Mouse (Mus musculus) frontal cortex, postnatal 14 days (tissue): ENCODE results near the gene Ung.
A peak's percentile ranks its signal among the peaks of the same experiment; 100 is the strongest.

Experiments used
- DNase-seq, 2 experiments: peaks; one replicate each; pipeline ENCODE4 v3.0.0; 2022; ENCODE audit warnings: low spot score in 2 of 2

Ung gene

DNA sequence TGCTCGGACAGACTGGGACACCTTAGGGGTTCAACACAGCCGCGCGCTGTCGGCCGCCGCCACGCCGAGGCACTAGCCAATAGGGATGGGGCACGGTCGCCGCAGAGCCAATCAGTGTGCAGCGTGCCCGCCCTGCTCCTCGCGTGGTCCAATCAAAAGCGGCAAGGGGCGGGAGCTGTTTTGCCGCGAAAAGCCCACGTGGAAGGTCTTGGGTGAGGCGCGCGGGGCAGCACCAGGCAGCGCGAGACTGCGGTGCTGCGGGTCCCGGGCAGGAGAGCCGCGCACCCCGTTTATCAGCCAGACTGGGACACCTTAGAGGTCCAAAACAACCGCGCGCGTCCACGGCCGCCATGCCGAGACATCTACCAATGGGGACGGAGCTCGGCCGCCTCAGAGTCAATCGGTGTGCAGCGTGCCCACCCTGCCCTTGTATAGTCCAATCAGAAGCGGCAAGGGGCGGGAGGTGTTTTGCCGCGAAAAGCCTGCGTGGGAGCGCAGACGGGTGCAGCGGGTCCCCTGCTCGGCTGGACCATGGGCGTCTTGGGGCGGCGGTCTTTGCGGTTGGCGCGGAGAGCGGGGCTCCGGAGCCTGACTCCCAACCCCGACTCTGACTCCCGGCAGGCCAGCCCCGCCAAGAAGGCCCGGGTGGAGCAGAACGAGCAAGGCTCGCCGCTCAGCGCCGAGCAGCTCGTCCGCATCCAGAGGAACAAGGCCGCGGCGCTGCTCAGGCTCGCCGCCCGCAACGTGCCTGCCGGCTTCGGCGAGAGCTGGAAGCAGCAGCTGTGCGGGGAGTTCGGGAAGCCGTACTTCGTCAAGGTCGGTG is 723 bp downstream of the Ung start:
- peak; percentile 85 to 94 for DNase-seq

DNA sequence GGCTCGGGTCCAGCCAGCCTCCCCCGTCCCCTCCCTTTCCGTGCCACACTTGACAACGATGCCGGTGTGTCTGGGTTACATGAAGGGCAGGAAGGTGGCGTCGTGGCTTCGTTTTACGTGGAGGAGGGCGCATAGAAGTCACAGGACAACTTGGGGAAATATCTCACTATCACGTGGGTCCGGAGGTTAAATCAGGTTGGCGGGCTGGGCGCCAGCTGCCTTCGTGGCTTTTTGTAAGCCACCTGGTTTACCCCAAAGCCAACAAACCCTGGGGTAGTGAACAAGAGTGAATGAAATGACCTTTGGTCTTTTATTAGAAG is 1.3 kb downstream of the Ung start:
- DNase-seq = peak in 1 of 2 experiments; percentile 49

DNA sequence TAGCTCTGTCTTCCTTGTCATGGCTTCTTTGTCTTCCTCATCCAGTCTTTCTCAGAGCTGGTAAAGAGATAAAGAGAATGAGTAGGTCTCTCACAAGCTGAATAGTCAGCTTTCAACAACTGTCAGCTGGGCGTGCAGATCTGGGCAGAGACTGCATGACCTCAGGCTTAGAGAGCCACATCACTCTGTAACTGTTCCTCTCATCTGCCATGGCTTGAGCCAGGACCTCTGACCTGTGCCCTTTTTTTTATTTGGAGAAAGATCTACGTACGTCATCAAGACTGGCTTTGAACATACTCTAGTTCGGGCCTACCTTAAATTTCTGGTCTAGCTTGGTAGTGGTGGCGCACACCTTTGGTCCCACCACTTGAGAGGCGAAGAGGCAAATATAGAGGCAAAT is 2.7 kb downstream of the Ung start:
- no peak for DNase-seq

DNA sequence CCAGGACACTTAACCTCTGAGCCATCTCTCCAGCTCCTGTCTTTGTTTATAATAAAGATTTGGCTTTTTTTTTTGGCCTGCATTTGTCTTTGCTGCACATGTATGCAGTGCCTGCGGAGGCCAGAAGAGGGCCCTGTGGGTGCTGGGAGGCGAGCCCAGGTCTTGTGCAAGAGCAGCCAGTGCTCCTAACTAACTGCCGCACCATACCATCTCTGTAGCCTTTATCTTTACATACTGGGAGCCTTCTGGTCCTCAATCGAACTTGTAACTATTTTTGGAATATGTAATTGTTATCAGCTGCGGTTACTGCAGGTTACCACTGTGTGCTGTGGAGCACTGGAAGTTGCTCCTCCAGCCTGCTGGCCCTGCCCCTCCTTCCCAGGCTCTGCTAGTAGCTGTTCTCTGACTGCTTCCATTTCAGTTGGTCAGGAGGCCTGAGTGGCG is 3.9 kb downstream of the Ung start:
- no peak for DNase-seq

DNA sequence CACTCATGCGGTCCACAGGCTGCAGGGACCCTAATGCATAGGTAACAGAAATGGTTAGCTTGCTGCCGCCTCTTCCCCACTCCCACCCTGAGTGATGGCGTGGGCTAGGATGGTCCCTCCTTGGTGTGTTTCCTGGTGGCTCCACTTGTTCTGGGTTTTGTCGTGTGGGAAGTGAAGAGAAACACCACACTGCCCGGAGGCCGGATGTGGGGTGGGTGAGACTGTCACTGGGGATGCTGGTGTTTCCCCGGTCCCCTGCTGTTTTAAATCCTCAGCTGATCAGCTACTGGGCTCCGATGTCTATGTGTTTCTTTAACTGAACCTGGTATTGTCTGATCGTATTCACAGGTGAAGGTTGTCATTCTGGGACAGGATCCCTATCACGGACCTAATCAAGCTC is 5.3 kb downstream of the Ung start:
- no peak for DNase-seq

DNA sequence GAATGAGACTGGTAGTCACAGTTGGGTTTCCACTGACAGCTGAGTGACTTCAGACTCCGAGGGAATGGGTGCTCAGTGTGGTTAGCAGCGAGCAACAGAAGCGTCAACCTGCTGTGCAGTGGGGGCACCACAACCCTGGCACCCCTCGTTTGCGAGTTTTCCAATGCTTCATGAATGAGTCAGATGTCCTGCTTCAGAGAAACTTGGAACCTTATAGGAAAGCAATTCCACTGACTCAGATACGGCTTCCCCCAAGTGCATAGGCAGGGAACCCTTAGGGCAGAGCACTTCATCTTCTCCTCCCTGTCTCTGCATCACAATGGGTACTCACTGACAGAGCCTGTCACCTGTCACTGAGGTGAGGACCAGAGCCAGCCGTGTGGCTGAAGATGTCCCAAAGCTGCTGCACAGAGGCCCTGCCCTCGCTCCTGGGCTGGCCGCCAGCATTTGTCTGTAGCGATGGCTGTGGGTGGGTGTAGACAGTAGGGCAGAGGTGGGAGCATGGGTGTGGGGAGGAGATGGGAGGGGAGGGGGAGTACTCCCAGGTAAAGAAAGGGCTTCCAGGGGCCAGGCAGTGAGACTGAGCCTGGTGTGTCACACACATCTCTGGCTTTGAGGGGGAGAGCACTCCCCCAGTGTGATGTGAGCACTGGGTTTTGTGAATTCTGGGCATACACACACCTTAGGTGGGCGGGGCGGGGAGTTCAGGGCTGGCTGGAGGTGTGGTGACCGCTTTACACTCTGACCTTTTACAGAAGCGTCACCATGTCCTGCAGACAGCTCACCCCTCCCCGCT is 7.5 kb downstream of the Ung start:
- no peak for DNase-seq

DNA sequence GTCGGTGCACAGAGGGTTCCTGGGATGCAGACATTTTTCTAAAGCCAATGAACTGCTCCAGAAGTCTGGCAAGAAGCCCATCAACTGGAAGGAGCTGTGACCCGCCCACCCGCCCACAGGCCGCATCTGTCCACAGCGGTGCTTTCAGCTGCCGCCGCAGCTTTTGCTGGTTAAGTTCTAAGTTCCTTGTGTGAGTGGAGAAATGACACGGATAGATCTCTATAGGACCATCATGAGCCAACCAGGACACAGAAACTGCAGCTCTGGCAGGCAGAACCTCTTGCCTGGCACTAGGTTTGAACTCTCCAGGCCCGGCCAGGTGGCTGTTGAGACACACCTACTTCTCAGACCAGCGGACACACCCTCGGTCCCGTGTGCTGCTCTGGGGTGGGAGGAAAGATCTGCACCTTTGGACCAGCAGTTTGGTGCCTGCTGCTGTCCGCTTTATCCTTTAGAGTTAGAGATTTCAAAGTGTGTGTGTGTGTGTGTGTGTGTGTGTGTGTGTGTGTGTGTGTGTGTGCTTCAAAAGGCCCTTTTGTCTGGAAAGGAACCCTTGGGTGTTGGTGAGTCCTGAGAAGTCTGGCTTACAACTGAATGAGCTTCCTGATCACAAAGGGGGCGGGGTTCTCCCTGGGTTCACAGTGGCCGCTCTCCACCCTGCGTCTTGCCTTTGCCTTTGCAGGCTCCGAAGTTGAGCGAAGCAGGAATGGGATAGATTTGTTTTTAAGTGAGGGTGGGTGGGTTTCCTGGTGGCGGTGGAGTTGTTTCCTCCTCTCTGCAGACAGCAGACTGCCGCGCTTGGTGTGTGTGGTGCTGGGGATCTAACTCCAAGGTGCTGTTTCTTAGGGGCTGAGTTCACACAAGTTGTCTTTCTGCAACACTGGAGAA is 8.3 kb downstream of the Ung start:
- no peak for DNase-seq

DNA sequence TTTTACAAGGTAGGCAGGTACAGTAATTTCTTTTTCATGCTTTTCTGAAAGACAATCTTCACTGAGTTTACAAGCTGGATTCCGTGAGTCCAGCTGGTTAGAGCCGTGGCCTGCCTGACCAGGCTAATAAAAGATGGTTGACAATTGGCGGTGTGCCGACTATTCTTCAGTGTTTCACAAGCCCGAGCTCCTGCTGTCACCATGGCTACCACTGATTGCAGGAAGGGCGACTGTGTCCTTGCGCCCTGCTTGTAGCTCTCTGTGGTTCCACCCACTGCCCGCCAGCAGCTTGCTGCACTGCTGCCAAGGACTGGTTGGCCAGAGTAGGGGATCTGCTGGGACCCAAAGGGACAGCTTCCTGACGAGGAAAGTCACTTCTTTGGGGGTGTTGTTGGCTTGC is 9.0 kb downstream of the Ung start:
- DNase-seq = peak; percentile 65 to 77

DNA sequence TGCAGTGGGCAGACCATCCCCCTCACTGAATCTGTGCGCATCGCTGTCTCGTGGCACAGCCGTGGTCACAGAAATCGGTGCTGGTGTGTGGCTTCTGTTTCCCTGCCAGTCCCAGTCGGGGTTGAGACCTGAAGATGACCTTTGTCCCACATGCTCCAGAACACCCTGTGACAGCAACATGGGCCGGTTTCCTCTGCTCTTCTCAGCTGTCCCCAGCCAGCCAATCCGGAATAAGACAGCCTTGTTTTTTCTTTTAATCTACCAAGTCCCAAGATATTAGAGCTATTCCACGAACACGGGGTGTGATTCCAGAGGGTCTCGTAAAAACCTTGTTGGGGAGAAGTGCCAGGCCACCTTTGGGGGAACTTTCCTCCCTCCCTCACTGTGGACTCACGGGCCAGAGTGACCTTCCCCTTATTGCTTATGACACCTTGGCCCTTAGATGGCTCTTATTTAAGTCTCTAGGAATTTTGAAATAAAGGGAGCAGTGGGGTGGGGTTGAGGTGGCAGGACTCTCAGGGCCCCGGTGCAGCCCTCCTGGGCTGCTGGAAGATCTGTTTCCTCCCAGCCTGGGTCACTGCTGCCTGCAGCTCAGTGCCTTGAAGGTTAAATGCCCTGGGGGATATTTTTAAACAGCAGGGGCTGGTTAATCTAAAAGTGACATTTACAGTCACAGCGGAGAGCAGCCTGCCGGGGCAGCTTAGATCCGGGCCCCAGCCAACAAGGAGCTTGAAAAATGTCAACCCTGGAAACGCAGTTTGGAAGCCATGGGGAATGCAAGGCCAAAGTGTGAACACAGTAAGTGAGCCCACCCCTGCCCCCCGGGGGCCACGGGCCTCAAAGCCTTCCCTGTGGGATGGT is 16.1 kb downstream of the Ung start, which contains the start of gene Acacb:
Gene Acacb (plus strand): TSS at position 508 of the 861 bp plus-strand sequence.
- DNase-seq = no peak

DNA sequence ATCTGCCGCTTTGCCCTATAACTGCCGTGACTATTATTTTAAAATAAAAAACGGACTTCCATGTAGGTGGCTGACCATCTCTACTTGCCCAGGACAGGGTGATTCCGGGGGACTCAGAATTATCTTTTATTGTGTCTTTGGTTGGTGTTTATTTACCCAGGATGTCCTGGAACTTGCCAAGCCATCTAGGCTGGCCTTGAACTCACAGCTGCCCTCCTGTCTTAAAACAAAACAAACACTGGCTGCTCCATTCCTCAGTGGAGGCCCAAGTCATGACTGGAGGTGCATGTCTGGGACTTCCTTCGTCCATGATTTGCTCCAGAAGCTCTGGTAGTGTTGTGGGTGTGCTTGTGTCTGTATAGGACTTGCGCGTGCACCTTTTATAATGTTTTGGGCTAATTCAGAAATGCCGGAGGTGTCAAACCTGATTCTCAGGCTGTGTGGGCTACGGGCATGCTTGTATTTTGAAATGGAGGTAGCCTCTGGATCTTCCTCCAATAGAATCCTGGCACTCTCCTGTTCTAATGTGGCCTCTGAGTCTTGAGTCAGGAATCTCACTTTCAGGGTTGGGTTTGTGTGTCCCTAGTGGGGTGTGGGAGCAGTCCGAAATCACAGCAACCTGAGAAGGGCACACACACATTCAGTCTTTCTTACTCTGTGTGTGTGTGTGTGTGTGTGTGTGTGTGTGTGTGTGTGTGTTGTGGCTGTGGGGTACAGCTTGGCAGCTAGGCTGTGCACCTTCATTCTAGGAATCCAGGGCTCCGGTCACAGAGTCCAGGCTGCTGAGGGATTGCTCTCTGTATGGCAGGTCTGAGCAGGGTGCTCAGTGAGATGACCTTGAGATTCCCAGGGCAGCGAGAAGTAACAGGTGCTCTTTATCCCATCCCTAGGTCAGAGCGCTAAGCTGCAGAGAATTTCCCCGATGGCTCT is 17.1 kb downstream of the Ung start:
- no peak for DNase-seq

DNA sequence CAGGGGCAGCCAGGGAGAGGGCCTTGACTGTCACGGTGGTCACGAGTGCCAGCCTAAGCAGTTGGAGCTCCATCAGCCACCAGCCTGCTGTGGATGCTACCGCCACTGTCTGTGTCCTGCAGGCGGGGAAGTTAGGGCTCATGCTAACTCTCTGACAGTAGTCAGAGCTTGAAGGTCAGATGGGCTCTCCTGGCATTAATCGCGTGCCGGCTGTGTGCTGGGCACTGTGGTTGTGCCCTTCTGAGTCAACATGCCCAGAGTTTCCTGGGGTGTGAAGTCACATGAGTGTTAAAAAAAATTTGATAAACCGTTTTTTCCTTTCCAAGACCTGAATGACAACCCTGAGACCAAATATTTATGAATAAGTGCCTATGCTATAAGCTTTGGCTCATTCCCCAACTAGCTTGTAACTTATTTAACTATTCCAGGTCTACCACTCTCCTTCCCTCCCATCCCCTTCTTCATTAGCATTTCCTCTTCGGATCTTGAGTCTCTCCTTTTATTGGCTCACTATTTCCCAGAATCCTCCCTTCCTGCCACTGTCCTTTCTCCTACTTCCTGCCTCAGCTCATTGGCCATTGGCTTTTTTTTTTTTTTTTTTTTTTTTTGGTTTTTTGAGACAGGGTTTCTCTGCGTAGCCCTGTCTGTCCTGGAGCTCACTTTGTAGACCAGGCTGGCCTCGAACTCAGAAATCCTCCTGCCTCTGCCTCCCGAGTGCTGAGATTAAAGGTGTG is 22.3 kb downstream of the Ung start:
- DNase-seq = no peak

DNA sequence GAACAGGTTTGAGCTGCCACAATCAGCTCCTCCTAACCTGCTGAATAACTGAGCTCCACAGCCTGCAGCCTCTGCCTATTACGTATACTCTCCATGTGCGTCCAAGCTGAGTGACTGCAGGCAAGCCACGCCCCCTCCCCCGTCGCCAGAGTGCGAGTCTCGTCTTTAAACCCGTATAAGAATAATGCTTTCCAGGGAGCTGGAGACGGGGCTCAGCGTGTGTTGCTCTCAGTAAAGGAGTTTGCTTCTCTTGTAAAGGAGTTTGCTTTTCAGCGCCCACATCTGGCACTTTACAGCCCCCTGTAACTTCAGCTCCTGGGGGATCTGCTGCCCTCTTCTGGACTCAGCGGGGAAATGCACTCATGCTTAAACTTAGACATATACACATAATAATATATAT is 23.3 kb downstream of the Ung start:
- no peak for DNase-seq

DNA sequence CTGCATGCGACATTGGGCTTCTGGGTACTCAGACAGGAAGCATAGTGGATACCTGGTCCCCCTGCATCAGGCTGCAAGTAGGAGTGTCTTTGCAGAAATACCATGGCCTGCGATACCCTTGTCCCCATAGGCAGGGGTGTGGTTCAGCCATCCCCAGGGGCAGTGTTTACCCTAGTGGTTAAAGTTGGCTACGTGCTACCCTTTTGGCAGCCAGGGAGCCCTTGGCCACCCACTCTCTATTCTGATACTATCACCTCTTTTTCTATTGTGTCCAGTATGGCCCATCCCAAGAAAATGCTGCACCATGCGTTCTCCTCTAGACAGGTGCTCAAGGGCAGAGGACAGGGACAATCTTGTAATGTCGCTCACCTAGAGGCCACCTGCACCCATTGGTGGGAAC is 24.6 kb downstream of the Ung start:
- DNase-seq = no peak

DNA sequence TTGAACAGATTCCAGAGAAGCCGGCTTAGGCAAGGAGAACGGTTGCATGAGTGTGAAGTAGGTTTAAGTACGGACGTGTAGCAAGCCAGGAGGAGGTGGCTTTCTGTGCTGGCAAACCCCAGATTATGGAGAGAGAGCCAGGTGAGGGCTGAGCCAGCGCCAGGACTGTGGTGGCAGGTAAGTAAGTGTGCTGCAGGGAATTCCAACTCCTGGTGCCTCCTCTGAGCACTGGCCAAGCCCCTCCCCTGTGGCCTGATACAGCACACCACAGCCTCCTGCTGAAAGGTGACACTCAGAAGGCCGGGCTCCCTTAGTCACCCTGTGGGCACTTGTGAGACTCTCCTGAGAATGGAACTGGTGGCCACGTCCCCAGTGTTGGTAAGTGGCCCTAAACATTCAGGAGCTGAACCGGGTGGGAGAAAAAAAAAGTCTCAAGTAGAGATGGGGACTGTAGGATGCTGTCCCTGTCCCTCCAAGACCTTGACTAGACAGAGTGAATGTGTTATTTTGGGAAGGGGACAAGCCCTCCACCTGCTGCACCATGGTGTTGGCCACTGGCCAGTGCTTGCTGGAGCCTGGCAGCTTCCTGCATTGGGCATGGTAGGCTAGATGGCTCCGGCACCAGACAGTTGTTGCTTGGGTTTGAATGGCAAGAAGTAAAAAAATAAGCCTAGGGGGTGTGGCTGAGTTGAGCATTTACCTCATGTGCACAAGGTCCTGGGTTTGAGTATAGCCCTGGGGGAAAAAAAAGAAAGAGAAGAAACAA is 25.2 kb downstream of the Ung start:
- no peak for DNase-seq

DNA sequence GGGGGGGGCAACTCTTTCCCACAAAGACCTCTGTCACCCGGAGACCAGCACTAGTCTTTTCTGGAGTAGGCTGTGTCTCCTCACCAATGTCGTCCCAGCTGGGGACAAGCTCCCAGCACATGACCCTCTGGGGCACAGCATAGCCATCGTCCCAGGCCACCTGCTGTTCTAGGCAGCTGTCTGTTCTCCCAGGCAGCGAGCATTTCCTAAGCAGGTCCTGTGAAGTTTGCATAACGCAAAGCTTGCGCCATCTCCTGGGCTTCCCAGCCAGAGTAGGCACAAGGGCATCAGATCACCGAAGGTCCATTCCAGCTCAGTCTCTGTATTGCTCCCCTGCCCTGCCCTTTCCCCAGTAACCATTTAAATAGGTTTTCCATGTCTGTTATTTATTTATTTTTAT is 27.1 kb downstream of the Ung start:
- DNase-seq = no peak

DNA sequence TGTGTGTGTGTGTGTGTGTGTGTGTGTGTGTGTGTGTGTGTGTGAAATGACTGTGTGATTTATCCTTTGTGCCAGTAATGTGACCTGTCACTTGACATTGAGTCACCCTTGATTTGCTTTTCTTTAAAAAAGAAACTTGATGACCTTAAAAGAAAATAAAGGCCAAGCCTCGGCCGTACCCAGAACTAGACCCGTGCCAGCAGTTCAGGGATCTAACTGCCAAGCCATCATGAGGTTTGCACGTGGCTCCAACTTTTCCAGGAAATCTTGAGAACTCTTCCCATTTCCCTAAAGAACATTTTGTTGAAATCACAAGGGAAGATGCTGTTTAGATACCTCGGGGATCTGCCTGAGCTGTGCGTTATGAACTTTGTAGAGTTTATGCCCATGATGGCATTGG is 31.2 kb downstream of the Ung start:
- no peak for DNase-seq

DNA sequence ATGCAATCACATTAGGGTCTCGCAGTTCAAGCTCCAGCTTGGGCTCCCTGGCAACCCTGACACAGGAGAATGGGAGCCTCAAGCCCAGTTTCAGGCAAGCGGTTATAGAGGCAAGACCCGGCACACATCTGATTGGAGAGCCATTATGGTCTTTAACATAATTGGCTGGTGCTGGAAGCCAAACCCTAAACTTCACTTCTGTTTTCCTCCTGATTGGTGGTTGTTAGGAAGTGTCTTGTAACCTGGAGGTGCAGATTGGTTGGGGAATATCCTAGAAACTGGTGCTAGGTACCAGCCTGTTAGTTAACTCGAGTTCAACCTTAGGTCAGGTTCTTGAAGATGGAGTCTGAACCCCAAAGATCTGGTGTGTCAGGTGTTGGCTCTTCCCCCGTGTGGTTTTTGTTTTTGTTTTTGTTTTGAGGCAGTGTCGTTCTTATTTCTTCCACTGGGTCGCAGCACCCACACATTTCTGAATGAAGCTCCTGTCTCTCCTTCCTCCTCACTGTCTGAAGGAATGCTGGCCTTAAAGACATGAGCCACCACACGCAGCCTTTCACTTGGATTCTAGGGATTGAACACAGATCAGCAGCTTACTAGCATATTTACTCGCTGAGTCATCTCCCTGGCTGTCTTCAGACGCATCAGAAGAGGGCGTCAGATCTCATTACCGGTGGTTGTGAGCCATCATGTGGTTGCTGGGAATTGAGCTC is 32.1 kb downstream of the Ung start:
- DNase-seq = no peak

DNA sequence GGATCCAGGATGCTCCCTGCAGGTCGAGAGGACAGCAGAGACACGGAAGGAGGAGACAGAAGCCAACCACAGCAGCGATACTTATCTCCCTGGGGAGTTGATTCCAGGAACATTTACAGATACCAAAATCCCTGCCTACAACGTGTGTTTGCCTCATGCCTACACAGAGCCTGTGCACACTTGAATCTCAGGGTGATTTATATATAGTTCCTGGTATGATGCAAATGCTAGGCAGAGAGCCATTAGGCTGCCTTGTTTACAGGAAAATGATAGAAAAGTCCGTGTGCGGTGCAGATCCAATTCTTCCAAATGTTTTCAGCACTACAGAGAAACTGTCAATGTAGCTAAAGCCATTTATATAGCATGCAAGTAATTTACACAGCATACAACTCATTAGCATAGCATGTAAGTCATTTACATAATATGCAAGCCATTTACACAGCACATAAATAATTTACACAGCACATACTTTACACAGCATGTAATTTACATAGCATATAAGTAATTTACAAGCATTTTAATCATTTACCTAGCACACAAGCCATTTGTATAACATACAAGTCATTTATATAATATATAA is 33.0 kb downstream of the Ung start:
- DNase-seq = no peak
